Mouse (Mus musculus): ENCODE measurements at regions not wholly inside any gene's neighbourhood (a gene's known extent, or its start where the extent isn't known, plus 50 kb on each side); places are given as distances from the start of the nearest gene placed in this dataset.

DNA sequence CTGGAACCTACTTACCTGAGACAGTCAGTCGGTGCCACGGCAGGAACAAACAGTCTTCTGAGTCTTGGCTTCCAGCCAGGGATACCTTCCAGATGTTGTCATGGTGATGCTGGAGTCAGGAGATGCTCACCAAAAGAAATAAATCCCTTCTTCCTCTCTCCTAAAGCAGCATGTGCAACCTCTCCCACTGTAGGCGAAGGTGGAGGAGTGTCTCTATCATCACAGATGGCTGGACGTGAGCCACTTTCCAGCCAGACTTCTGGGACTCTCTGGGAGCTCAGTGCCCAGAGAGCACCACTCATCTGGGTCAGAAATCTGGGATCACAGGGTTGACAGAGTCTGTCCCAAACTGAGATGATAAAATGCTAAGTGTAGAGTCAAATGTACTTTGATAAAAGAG is 184.8 kb upstream of the Gjb5 start:
- TF ChIP-seq POLR2A (IDR thresholded peaks at IDR 0.05; ENCODE audit: control insufficient read depth, low read depth, low read length) (no peak), CTCF (IDR thresholded peaks at IDR 0.05; ENCODE audit: control insufficient read depth, insufficient read depth, insufficient replicate concordance, low read depth, low read length) (no peak)

Measured in testis, adult 2 months (tissue).